Mouse (Mus musculus) liver, embryonic 13.5 days (tissue): ENCODE measurements around the gene Ssmem1. TPM values are rescaled to one million over a fixed set of nuclear protein-coding genes. Genes with fewer than 3 reads are reported as not detected.
A peak's percentile ranks its signal among the peaks of the same experiment; 100 is the strongest.

Experiments used
- ATAC-seq: fragments of 200-750 bp; cut with Nextera tagmentation; 2 replicates; pipeline ENCODE4 v1.8.0; 2017; ENCODE audit warnings: low read depth, mild to moderate bottlenecking, moderate number of reproducible peaks, moderate library complexity
- DNase-seq: peaks from one replicate; pipeline ENCODE4 v3.0.0; 2022
- H3K27ac ChIP-seq: fragments of 300-500 bp; sonication (generic); 2 replicates; pipeline ENCODE4 v1.5.1; 2015; ENCODE audit warnings: moderate library complexity, mild to moderate bottlenecking, inconsistent platforms
- H3K27me3 ChIP-seq: fragments of 300-500 bp; sonication (generic); 2 replicates; pipeline ENCODE4 v1.6.1; 2015; ENCODE audit warnings: mild to moderate bottlenecking, inconsistent platforms
- H3K36me3 ChIP-seq: fragments of 300-500 bp; sonication (generic); 2 replicates; pipeline ENCODE4 v1.6.1; 2015; ENCODE audit warnings: mild to moderate bottlenecking, inconsistent platforms
- H3K4me1 ChIP-seq: fragments of 300-500 bp; sonication (generic); replicated peaks from 2 replicates; pipeline ENCODE4 v1.6.1; 2015; ENCODE audit warnings: inconsistent platforms
- H3K4me2 ChIP-seq: fragments of 300-500 bp; sonication (generic); 2 replicates; pipeline ENCODE4 v1.6.1; 2015; ENCODE audit warnings: inconsistent platforms, mild to moderate bottlenecking, moderate library complexity
- H3K4me3 ChIP-seq: fragments of 300-500 bp; sonication (generic); replicated peaks from 2 replicates; pipeline ENCODE4 v1.5.1; 2015; ENCODE audit warnings: mild to moderate bottlenecking, inconsistent platforms
- H3K9ac ChIP-seq: fragments of 300-500 bp; sonication (generic); 2 replicates; pipeline ENCODE4 v1.6.1; 2015; ENCODE audit warnings: mild to moderate bottlenecking, inconsistent platforms
- H3K9me3 ChIP-seq: fragments of 300-500 bp; sonication (generic); replicated peaks from 2 replicates; pipeline ENCODE4 v1.6.1; 2016; ENCODE audit warnings: inconsistent platforms
- WGBS: fragments of 180-500 bp; shearing (Covaris S2); methylation state at CpG from one replicate; pipeline ENCODE4 v1.1.7; 2015; ENCODE audit not compliant: insufficient replicate concordance; 5-methylcytosine and 5-hydroxymethylcytosine counted together
- polyA plus RNA-seq: library from polyadenylated mRNA; unstranded; fragments of >200 nt; fragmentation: Nextera tagmentation; extraction: Ambion mirVana; gene quantifications from 2 replicates; pipeline ENCODE4 v1.2.1, GENCODE M21; 2015

Ssmem1 gene
- polyA plus RNA-seq, result 0.12 and 0.30 TPM in 2 replicates

GRCm38 (mm10) chr6:30509265-30510239 lies at the start of gene Ssmem1, which contains the start of gene Tmem209:
Ssmem1 (plus strand) TSS chr6:30509849.
Tmem209 (minus strand) TSS chr6:30509783.
- Histone ChIP-seq H3K4me3 (peak within 1 kb of the TSS; percentile 80), H3K4me2 (peak within 1 kb of the TSS; percentile 76), H3K36me3 (peaks cover 31% of the 10 kb centered on the region), H3K9me3 (no peaks in the 10 kb centered on the region), H3K27me3 (no peaks in the 10 kb centered on the region), H3K27ac (peak within 1 kb of the TSS; percentile 92), H3K4me1 (peaks cover 28% of the 10 kb centered on the region), H3K9ac (peak within 1 kb of the TSS; percentile 86)
- DNase-seq, result peak; percentile 98
- WGBS, result under 1% methylated on average over 37 of the region's 37 CpGs
- ATAC-seq, result peak; percentile 98

GRCm38 (mm10) chr6:30460750-30461446 lies 48.8 kb upstream of the Ssmem1 start:
- no peaks in the 10 kb centered on the region for H3K36me3 ChIP-seq
- peaks cover 32% of the 10 kb centered on the region for H3K27me3 ChIP-seq
- peaks cover 43% of the 10 kb centered on the region for H3K4me1 ChIP-seq
- 0 out of 2 replicates have a peak overlapping the region, but pooled peaks have one; percentile 60 for H3K4me3 ChIP-seq
- ATAC-seq (peak; percentile 70), DNase-seq (peak; percentile 19)
- peak overlapping the region; percentile 86 for H3K4me2 ChIP-seq
- H3K9me3 ChIP-seq, result no peaks in the 10 kb centered on the region
- peak overlapping the region; percentile 72; the same call in 1 of the 2 replicates for H3K9ac ChIP-seq
- H3K27ac ChIP-seq, result peak overlapping the region; percentile 72
- WGBS, result 35% methylated on average over 18 of the region's 19 CpGs

DNA sequence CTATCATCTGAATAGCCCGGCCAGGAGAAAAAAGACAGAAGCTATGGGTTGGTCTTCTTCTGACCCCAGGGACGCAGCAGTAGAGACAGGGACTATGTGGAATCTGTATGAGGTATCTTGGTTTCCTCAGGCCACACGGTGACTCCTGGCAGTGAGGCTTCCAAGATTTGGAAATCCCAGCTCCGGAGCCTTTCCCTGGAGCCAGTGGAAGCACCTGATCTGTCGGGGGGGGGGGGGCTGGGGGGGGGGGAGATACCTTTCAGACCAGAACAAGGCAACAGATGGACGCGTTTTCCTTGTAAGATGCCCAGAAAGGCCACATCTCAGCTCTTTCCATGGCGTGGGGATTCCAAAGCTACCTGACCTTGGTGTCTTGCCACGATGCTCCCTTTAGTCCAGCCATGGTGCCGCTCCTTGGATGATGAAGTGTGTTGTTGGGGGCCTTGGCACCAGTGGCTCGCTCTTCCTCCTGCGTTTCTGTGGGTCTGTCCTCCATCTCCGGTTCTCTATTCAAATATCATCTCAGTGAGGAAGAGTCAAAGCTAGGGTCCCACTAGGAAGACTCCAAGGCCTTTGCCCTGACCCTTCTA lies 47.8 kb upstream of the Ssmem1 start:
- 68% methylated on average over 13 of the region's 13 CpGs for WGBS
- DNase-seq (no peak), ATAC-seq (no peak)
- Histone ChIP-seq H3K36me3 (no peaks in the 10 kb centered on the region), H3K9ac (no peak overlapping the region), H3K4me3 (no peak overlapping the region), H3K9me3 (no peaks in the 10 kb centered on the region), H3K27ac (no peak overlapping the region; the same call in 1 of the 2 replicates), H3K4me2 (no peak overlapping the region), H3K27me3 (peaks cover 32% of the 10 kb centered on the region), H3K4me1 (peaks cover 43% of the 10 kb centered on the region)

DNA sequence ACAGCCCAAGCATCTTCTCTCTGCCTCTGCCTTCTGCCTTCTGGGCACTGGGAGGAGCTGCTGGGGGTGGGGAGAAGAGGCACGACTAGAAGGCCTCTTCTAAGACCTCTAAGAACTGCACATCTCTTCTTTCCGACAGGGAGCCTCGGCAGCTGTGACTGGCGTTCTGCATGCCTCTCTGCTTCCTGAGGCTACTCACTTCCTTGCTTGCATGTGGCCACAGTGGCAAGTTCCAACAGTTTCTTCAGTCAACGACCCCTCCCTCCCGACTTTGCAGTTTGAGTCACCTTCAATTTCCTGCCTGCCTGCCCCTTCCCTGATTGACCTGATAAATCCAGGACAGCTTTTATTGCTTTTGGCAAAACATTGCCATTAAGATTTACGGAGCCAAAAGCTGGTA lies 46.8 kb upstream of the Ssmem1 start:
- peaks cover 50% of the 10 kb centered on the region for H3K4me1 ChIP-seq
- H3K27ac ChIP-seq, result no peak overlapping the region
- H3K4me3 ChIP-seq, result no peak overlapping the region
- peaks cover 32% of the 10 kb centered on the region for H3K27me3 ChIP-seq
- no peaks in the 10 kb centered on the region for H3K36me3 ChIP-seq
- WGBS, result 10% methylated on average over 7 of the region's 7 CpGs
- no peak overlapping the region for H3K9ac ChIP-seq
- no peak overlapping the region for H3K4me2 ChIP-seq
- ATAC-seq, result no peak
- no peaks in the 10 kb centered on the region for H3K9me3 ChIP-seq
- DNase-seq, result no peak

DNA sequence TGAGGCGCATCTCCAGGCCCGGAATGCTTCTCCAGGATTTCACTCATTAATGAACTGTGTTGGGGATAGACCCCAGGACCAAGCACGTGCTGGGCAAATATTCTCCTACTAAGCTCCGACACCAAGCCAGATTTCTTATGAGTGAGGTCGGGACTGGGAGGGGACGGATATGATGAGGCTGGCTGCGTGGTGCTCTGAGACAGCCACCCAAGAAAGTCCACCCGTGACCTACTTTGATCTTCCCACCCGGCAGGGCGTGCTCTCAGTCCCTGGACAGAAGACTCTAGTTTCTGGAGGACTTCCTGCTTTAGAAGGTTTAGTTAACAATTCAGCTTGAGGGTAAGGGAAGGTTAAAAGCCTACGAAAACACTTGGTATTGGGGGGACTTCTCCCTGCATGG lies 44.1 kb upstream of the Ssmem1 start:
- Histone ChIP-seq H3K27me3 (peaks cover 27% of the 10 kb centered on the region), H3K4me1 (peaks cover 43% of the 10 kb centered on the region)

GRCm38 (mm10) chr6:30468058-30468457 lies 41.6 kb upstream of the Ssmem1 start:
- ATAC-seq (0 out of 2 replicates have a peak, but pooled peaks have one; percentile 30), DNase-seq (no peak)
- H3K4me1 ChIP-seq, result peaks cover 20% of the 10 kb centered on the region
- no peaks in the 10 kb centered on the region for H3K36me3 ChIP-seq
- no peak overlapping the region for H3K4me3 ChIP-seq
- H3K9me3 ChIP-seq, result no peaks in the 10 kb centered on the region
- 56% methylated on average over 1 of the region's 1 CpGs for WGBS
- H3K4me2 ChIP-seq, result no peak overlapping the region
- no peak overlapping the region for H3K9ac ChIP-seq
- peaks cover 12% of the 10 kb centered on the region for H3K27me3 ChIP-seq
- H3K27ac ChIP-seq, result no peak overlapping the region

More for the DNA sequence above, 44.1 kb upstream of the Ssmem1 start:
- H3K4me3 ChIP-seq, result no peak overlapping the region
- no peak overlapping the region for H3K27ac ChIP-seq
- no peaks in the 10 kb centered on the region for H3K9me3 ChIP-seq
- 77% methylated on average over 11 of the region's 11 CpGs for WGBS
- ATAC-seq (no peak), DNase-seq (no peak)
- H3K36me3 ChIP-seq, result no peaks in the 10 kb centered on the region
- no peak overlapping the region for H3K4me2 ChIP-seq
- no peak overlapping the region for H3K9ac ChIP-seq

DNA sequence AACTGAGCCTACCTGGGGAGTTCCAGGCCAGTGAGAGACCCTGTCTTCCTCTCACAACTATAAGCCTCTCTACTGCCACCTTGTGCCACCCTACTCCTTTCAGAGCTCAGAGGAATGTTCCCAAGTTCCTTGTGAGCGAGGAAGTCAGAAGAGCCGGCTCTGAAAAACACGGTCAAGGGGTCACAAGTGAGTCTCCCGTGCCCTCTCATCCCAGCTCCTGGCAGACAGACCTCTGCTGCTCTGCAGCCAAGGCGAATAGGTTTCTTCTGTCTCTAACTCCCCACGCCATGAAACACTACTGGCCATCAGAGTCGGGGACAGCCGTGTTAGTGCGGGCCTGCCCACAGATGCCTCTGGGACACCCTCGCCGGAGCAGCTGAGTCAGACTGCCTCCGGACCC lies 41.0 kb upstream of the Ssmem1 start:
- Histone ChIP-seq H3K9me3 (no peaks in the 10 kb centered on the region), H3K4me1 (peaks cover 16% of the 10 kb centered on the region), H3K4me2 (no peak overlapping the region), H3K9ac (no peak overlapping the region), H3K27me3 (peaks cover 9% of the 10 kb centered on the region), H3K36me3 (no peaks in the 10 kb centered on the region), H3K4me3 (no peak overlapping the region), H3K27ac (no peak overlapping the region)
- no peak for ATAC-seq
- no peak for DNase-seq
- 45% methylated on average over 12 of the region's 12 CpGs for WGBS

- DNase-seq, result no peak
- H3K4me1 ChIP-seq, result peaks cover 16% of the 10 kb centered on the region
- H3K27ac ChIP-seq, result no peak overlapping the region
- no peak overlapping the region for H3K9ac ChIP-seq
- ATAC-seq, result no peak
- H3K36me3 ChIP-seq, result no peaks in the 10 kb centered on the region
- no peak overlapping the region for H3K4me3 ChIP-seq
- no peak overlapping the region for H3K4me2 ChIP-seq
- H3K27me3 ChIP-seq, result peaks cover 6% of the 10 kb centered on the region
- WGBS, result 86% methylated on average over 12 of the region's 12 CpGs
- no peaks in the 10 kb centered on the region for H3K9me3 ChIP-seq
Observed at GRCm38 (mm10) chr6:30469370-30469769, 40.3 kb upstream of the Ssmem1 start.

GRCm38 (mm10) chr6:30471706-30472105 lies 37.9 kb upstream of the Ssmem1 start:
- Histone ChIP-seq H3K27ac (no peak overlapping the region), H3K9ac (no peak overlapping the region), H3K4me3 (no peak overlapping the region), H3K4me2 (no peak overlapping the region), H3K4me1 (peaks cover 16% of the 10 kb centered on the region), H3K36me3 (no peaks in the 10 kb centered on the region), H3K27me3 (no peaks in the 10 kb centered on the region), H3K9me3 (no peaks in the 10 kb centered on the region)
- DNase-seq, result no peak
- 54% methylated on average over 3 of the region's 3 CpGs for WGBS
- ATAC-seq, result no peak

- H3K9ac ChIP-seq, result no peak overlapping the region
- no peaks in the 10 kb centered on the region for H3K27me3 ChIP-seq
- DNase-seq, result no peak
- H3K36me3 ChIP-seq, result peaks cover 40% of the 10 kb centered on the region
- no peak overlapping the region for H3K4me3 ChIP-seq
- peaks cover 4% of the 10 kb centered on the region for H3K4me1 ChIP-seq
- WGBS, result 70% methylated on average over 10 of the region's 10 CpGs
- no peak overlapping the region for H3K4me2 ChIP-seq
- H3K9me3 ChIP-seq, result no peaks in the 10 kb centered on the region
- ATAC-seq, result no peak
- no peak overlapping the region for H3K27ac ChIP-seq
Observed at GRCm38 (mm10) chr6:30476025-30476765, 33.5 kb upstream of the Ssmem1 start.
